Mouse (Mus musculus) bone marrow, adult 2 months (tissue): ENCODE results near the gene Ankrd13c. TPM values are rescaled to one million over a fixed set of nuclear protein-coding genes. Genes with fewer than 3 reads are reported as not detected.

Experiments
- H3K27ac ChIP-seq: fragments of 200-500 bp; 2 replicates; pipeline ENCODE4 v1.5.1; 2012; ENCODE audit warnings: low read depth, mild to moderate bottlenecking, control low read depth, inconsistent platforms, low read length; ENCODE audit not compliant: control insufficient read depth, poor library complexity, insufficient read depth
- H3K4me1 ChIP-seq: fragments of 200-500 bp; 2 replicates; pipeline ENCODE4 v1.6.1; 2011; ENCODE audit warnings: low read length; ENCODE audit not compliant: control insufficient read depth, insufficient read depth
- H3K4me3 ChIP-seq: fragments of 200-500 bp; replicated peaks from 2 replicates; pipeline ENCODE3; 2011; ENCODE audit warnings: mild to moderate bottlenecking, low read depth, low read length, control low read depth; ENCODE audit not compliant: control insufficient read depth
- CTCF ChIP-seq: fragments of 200-500 bp; IDR thresholded peaks from 2 replicates; pipeline ENCODE4 v1.5.1; 2011; ENCODE audit warnings: low read length, control low read depth; ENCODE audit not compliant: control insufficient read depth, insufficient read depth
- POLR2A ChIP-seq: fragments of 200-500 bp; IDR thresholded peaks from 2 replicates; pipeline ENCODE4 v1.6.1; 2011; ENCODE audit warnings: low read depth, mild to moderate bottlenecking, control low read depth, low read length, borderline replicate concordance; ENCODE audit not compliant: control insufficient read depth
- WGBS: fragments of 180-500 bp; shearing (Covaris S2); methylation state at CpG from one replicate; pipeline ENCODE4 v1.1.7; 2018; 5-methylcytosine and 5-hydroxymethylcytosine counted together
- polyA plus RNA-seq: library from polyadenylated mRNA; stranded (reverse); fragments of >200 nt; gene quantifications from 2 replicates; pipeline ENCODE4 v1.2.4, GENCODE M21; 2011; ENCODE audit warnings: low replicate concordance; ENCODE audit not compliant: missing spikeins, insufficient read depth, insufficient read length

The Ankrd13c gene
- polyA plus RNA-seq: 13.5 and 30.1 TPM in 2 replicates

- peak; percentile 60; the same call in 1 of the 2 replicates for TF ChIP-seq POLR2A
- TF ChIP-seq CTCF: peak; percentile 13; the same call in 1 of the 2 replicates
- H3K4me3 ChIP-seq: peak within 1 kb of the TSS; percentile 100
- peaks cover 2% of the 10 kb centered on the region for H3K4me1 ChIP-seq
- under 1% methylated on average over 45 of the region's 45 CpGs for WGBS
- peak within 1 kb of the TSS; percentile 100 for H3K27ac ChIP-seq
Measured at GRCm38 (mm10) chr3:157946843-157947358, at the start of gene Ankrd13c. Ankrd13c (plus strand) TSS chr3:157947239.

DNA sequence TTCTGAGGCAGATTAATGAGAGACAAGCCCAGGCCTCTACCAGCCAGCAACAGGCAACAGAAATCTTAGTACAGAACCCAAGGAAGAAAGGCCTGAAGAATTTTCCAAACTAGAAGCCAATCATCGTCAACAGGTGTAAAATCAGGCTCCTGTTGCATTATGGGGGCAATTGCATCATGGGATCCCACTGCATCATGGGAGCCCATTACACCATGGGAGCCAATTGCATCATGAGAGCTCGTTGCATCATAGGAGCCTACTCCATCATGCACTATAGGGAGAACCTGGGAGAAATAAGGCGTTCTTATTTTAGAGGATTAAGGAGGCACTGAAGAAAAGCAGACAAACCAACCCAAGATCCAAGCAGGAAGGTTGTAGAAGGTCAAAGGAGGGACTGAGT, 49.4 kb upstream of the Ankrd13c start:
- 74% methylated on average over 3 of the region's 3 CpGs for WGBS

DNA sequence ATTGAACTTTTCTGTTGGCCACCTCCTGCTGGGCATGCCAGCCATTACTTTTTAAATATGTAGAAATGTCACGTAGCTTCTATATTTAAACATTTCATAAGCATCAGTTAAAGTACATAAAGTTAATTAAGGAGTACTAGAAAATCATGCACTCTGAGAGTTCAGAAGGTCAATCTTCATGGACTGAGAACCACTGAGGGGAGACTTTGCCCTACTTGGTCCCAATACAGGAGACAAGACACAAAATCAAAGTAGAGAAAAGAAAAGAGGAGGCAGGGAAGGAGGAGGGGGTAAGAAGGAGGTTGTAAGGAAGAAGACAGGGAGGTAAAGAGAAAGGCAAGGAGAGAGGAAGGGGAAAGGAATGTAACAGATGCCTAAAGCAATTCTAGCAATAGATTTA, 47.1 kb upstream of the Ankrd13c start:
- TF ChIP-seq CTCF (no peak), POLR2A (no peak)
- 80% methylated on average over 1 of the region's 1 CpGs for WGBS

More for the DNA sequence above, 49.4 kb upstream of the Ankrd13c start:
- no peaks in the 10 kb centered on the region for H3K4me1 ChIP-seq
- no peak for TF ChIP-seq CTCF
- no peak for TF ChIP-seq POLR2A
- H3K27ac ChIP-seq: no peak overlapping the region
- H3K4me3 ChIP-seq: no peak overlapping the region

DNA sequence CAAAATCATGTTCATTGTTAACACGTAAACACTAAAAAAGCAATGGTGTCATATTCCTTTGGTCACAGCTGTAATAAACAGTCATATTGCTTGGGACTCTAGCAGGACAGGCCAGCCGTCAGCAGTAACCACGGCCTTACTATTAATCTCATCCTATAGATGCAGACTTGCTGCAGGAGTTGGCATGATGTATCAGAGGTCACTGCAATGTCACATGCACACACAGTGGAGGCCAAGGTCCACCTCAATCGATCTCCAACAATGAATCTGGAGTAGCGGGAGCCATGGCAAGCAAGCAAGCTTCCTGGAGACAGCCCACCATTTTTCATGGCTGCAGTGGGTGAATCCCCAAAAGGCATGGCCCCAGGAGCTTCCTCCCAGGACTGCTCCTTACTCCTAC, 45.3 kb upstream of the Ankrd13c start:
- H3K27ac ChIP-seq: no peak overlapping the region
- H3K4me3 ChIP-seq: no peak overlapping the region
- 82% methylated on average over 5 of the region's 5 CpGs for WGBS
- TF ChIP-seq CTCF: no peak
- TF ChIP-seq POLR2A: no peak
- no peaks in the 10 kb centered on the region for H3K4me1 ChIP-seq

More for the DNA sequence above, 47.1 kb upstream of the Ankrd13c start:
- no peak overlapping the region for H3K27ac ChIP-seq
- no peak overlapping the region for H3K4me3 ChIP-seq
- H3K4me1 ChIP-seq: no peaks in the 10 kb centered on the region

- Histone ChIP-seq H3K27ac (no peak overlapping the region), H3K4me3 (no peak overlapping the region), H3K4me1 (no peaks in the 10 kb centered on the region)
- TF ChIP-seq POLR2A (no peak), CTCF (no peak)
- 64% methylated on average over 3 of the region's 3 CpGs for WGBS
Measured at GRCm38 (mm10) chr3:157908166-157908565, 38.9 kb upstream of the Ankrd13c start.

- Histone ChIP-seq H3K27ac (no peak overlapping the region), H3K4me3 (no peak overlapping the region), H3K4me1 (no peaks in the 10 kb centered on the region)
- WGBS: 74% methylated on average over 3 of the region's 3 CpGs
- TF ChIP-seq CTCF: no peak
- TF ChIP-seq POLR2A: no peak
Measured at GRCm38 (mm10) chr3:157910262-157910661, 36.8 kb upstream of the Ankrd13c start.

- Histone ChIP-seq H3K4me3 (no peak overlapping the region), H3K4me1 (no peaks in the 10 kb centered on the region), H3K27ac (no peak overlapping the region)
- TF ChIP-seq CTCF (no peak), POLR2A (no peak)
- WGBS: 66% methylated on average over 2 of the region's 2 CpGs
Measured at GRCm38 (mm10) chr3:157912155-157912554, 34.9 kb upstream of the Ankrd13c start.

GRCm38 (mm10) chr3:157916336-157916735, 30.7 kb upstream of the Ankrd13c start:
- TF ChIP-seq POLR2A (no peak), CTCF (no peak)
- Histone ChIP-seq H3K27ac (no peak overlapping the region), H3K4me3 (no peak overlapping the region), H3K4me1 (no peaks in the 10 kb centered on the region)
- 78% methylated on average over 4 of the region's 4 CpGs for WGBS

DNA sequence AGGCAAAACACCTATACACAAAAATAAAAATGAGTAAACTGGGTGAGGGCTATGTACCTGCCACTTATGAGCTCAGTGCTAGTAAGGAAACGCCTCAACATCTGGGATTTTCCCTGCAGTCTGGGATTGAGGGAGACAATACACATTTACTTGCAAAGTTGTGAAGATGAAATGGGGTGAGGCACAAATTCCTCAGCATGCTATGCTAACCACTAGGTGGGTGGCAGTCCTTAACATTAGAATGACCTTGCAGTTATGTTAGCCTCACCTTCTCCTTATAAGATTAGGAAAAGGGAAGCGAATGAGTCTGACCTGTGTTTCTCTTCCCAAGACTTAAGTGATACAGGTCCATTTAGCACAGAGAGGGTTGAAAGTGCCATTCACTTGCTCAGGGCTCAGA, 25.7 kb upstream of the Ankrd13c start:
- Histone ChIP-seq H3K4me1 (no peaks in the 10 kb centered on the region), H3K27ac (no peak overlapping the region), H3K4me3 (no peak overlapping the region)
- 78% methylated on average over 2 of the region's 2 CpGs for WGBS
- no peak for TF ChIP-seq CTCF
- TF ChIP-seq POLR2A: no peak
